Comparison of ENCODE assay signal across 24 mouse cellular contexts in the genomic region with DNA sequence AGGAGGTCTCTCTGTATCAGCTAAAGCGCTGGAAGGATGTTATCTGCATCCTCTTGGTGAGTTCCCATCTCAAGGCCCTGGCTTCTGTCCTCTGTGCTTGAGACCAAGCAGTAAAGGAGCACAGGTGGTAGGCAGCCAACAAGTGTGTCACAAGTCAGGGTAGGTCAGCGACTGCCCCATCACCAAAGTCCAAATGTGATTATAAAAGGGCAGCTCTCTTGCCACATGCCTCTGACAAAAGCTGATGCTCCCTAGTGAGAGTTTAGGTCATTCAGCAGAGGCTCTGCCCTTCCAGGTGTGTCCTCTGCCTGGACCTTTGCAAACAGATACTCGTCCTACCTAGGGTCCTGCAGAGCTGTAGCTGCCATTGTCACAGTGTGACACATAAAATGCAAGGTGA.
DNase-seq lines count a peak whose midpoint lies in the region; ATAC-seq lines count a peak whose summit lies in the region.
"Had no signal": no experiment of that assay in that cellular context is flagged by ENCODE, and none has a peak within 500 bp of the region (broad histone marks: within the 10 kb centered on the region; RNA-seq: fewer than 3 reads in every experiment).

No protein-coding gene starts in this region.

- H3K4me3 ChIP-seq in kidney, embryonic 14.5 days (ENCODE audit: low read length), result no peak overlapping the region
- no peak overlapping the region for H3K4me3 ChIP-seq in liver, embryonic 16.5 days (ENCODE audit: low read depth, low read length)
- H3K4me3 ChIP-seq: embryonic facial prominence, embryonic 10.5 days; embryonic facial prominence, embryonic 12.5 days; forebrain, embryonic 13.5 days; forebrain, embryonic 15.5 days had no signal

- H3K4me1 ChIP-seq in kidney, embryonic 14.5 days (ENCODE audit: control insufficient read depth, insufficient read depth, low read length), result peaks cover 23% of the 10 kb centered on the region
- no peaks in the 10 kb centered on the region for H3K4me1 ChIP-seq in liver, embryonic 16.5 days (ENCODE audit: control insufficient read depth, low read depth, low read length)
- H3K4me1 ChIP-seq: forebrain, embryonic 13.5 days; forebrain, embryonic 15.5 days had no signal

- no peak overlapping the region for H3K4me2 ChIP-seq in kidney, embryonic 14.5 days (replicated peaks; ENCODE audit: low read depth, low read length)
- H3K4me2 ChIP-seq in liver, embryonic 16.5 days (ENCODE audit: low read depth, low read length), result no peak overlapping the region
- H3K4me2 ChIP-seq: embryonic facial prominence, embryonic 12.5 days; forebrain, embryonic 13.5 days; forebrain, embryonic 15.5 days had no signal

- DNase-seq in kidney, adult 11 months, result peak; percentile 8
- DNase-seq in kidney, postnatal 14 days, result no peak
- peak; percentile 25 for DNase-seq in kidney, adult 9 months
- DNase-seq in liver, result no peak
- DNase-seq: adrenal gland, adult 8-10 months; adrenal gland, postnatal 14 days; adrenal gland, postnatal 36 days; B cell, adult 2 months; cerebellum, adult 11-12 months; cerebellum, adult 2 months; cerebellum, adult 9-10 months; cerebellum, postnatal 10 days; cerebellum, postnatal 25 days had no signal

- H3K9ac ChIP-seq in kidney, embryonic 14.5 days (ENCODE audit: low read depth, low read length), result no peak overlapping the region
- H3K9ac ChIP-seq in liver, embryonic 16.5 days (ENCODE audit: low read depth, low read length), result no peak overlapping the region
- H3K9ac ChIP-seq: embryonic facial prominence, embryonic 12.5 days; forebrain, embryonic 13.5 days; forebrain, embryonic 15.5 days had no signal

- H3K27me3 ChIP-seq in kidney, embryonic 14.5 days (ENCODE audit: control insufficient read depth, insufficient read depth, low read length), result no peaks in the 10 kb centered on the region
- no peaks in the 10 kb centered on the region for H3K27me3 ChIP-seq in liver, embryonic 16.5 days (ENCODE audit: control insufficient read depth, insufficient read depth, low read depth, low read length)
- H3K27me3 ChIP-seq: CH12.LX; embryonic facial prominence, embryonic 12.5 days; forebrain, embryonic 13.5 days; forebrain, embryonic 15.5 days; Patski had no signal

- no peaks in the 10 kb centered on the region for H3K36me3 ChIP-seq in kidney, embryonic 14.5 days (ENCODE audit: control insufficient read depth, insufficient read depth, low read length)
- no peaks in the 10 kb centered on the region for H3K36me3 ChIP-seq in liver, embryonic 16.5 days (ENCODE audit: control insufficient read depth, insufficient read depth)
- H3K36me3 ChIP-seq: embryonic facial prominence, embryonic 10.5 days; embryonic facial prominence, embryonic 12.5 days; forebrain, embryonic 15.5 days had no signal

- 61% methylated on average over 3 of the region's 3 CpGs for WGBS in kidney, embryonic 14.5 days
- 54% methylated on average over 3 of the region's 3 CpGs for WGBS in liver, embryonic 16.5 days (ENCODE audit: insufficient replicate concordance)

- no peak for ATAC-seq in kidney, embryonic 14.5 days (ENCODE audit: low FRiP score, low TSS enrichment)
- peak; percentile 22; the same call in 1 of the 2 replicates for ATAC-seq in liver, embryonic 16.5 days (ENCODE audit: low read depth)
- ATAC-seq: activated CD4-positive, CD25-positive, alpha-beta regulatory T cell, adult 4 months; CD4-positive, CD25-positive, alpha-beta regulatory T cell, adult 4 months; forebrain, embryonic 13.5 days; forebrain, embryonic 15.5 days; Patski had no signal

- no peaks in the 10 kb centered on the region for H3K9me3 ChIP-seq in kidney, embryonic 14.5 days (ENCODE audit: control insufficient read depth, low read length)
- no peaks in the 10 kb centered on the region for H3K9me3 ChIP-seq in liver, embryonic 16.5 days (replicated peaks; ENCODE audit: control insufficient read depth, low read length)
- H3K9me3 ChIP-seq: embryonic facial prominence, embryonic 10.5 days; embryonic facial prominence, embryonic 12.5 days; forebrain, embryonic 13.5 days; forebrain, embryonic 15.5 days; G1E had no signal

- no peak overlapping the region for H3K27ac ChIP-seq in kidney, embryonic 14.5 days (ENCODE audit: low read depth, low read length)
- no peak overlapping the region for H3K27ac ChIP-seq in liver, embryonic 16.5 days (ENCODE audit: low read length)
- H3K27ac ChIP-seq: embryonic facial prominence, embryonic 10.5 days; embryonic facial prominence, embryonic 12.5 days; forebrain, embryonic 13.5 days; forebrain, embryonic 15.5 days had no signal

Comparison
In these comparisons a context has a peak if more than half of its experiments do, and no peak if none do; other contexts are left out.
1. DNase-seq: peak in kidney, adult 11 months (single experiment) and kidney, adult 9 months (single experiment); none in kidney, postnatal 14 days (single experiment) and liver (single experiment).